Mouse (Mus musculus) kidney, adult 2 months (tissue): Measurements from ENCODE around the gene Slc25a40.

Experiments used
- CTCF ChIP-seq: fragments of 200-500 bp; conservative IDR thresholded peaks from 2 replicates; pipeline ENCODE4 v1.5.1; 2011; ENCODE audit warnings: low read depth, mild to moderate bottlenecking, control low read depth, low read length, moderate library complexity, mixed read lengths; ENCODE audit not compliant: insufficient read depth, insufficient read length
- POLR2A ChIP-seq: fragments of 200-500 bp; IDR thresholded peaks from one replicate; pipeline ENCODE4 v1.6.1; 2011; ENCODE audit warnings: low read depth, low read length, control low read depth

DNA sequence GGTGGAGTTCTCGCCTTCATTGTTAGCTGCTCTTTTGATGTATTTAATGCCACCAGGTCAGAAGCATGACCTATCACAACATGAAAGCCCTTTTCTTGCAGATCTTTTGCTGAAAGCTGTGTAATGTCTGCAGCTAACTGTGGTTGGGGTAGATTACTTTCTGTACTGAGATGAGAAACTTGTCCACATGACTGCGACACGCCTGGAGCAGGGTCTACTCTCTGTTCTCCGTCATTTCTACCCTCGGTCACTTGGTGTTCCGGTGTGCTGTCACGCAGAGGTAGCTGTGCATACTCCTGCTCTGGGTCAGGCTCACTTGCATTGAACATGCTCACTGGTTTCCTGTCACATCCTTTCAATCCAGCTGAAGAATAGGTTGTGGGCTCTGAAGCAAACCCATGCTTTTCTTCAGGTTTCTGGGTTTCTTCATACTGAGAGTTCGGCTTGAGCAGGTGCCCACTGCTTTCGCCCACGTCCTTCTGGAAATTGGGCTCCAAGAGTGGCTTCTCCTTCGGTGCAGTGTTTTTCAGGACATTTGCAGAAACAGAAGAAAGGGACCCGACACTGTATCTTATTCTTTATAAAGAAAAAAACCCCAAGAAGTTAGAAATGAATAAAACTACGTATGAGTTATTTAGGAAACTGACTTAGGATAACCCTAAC, 24.9 kb upstream of the Slc25a40 start:
- TF ChIP-seq POLR2A (no peak), CTCF (no peak)
